Mouse (Mus musculus): ENCODE results near the gene Gm5431. TPM values are rescaled to one million over a fixed set of nuclear protein-coding genes. Genes with fewer than 3 reads are reported as not detected.

The Gm5431 gene
- total RNA-seq, 2 experiments from 2014 or later = 0.21 to 0.35 TPM

DNA sequence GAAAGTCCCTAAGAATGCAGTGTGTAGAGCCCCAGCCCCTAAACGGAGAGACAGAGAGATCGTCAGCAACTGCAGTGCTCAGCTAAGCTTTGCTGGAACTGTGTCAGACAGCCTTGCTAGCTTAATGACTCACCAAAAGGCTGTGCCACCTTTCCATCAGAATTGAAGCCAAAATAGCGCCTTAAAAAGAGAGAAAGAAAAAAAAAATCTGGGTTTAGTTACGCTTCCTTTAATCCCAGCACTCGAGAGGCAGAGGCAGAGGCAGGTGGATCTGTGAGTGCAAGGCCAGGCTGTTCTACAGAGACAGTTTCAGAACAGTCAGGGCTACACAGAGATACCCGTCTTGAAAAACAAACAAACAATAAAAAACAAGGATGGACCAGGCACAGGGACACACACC, 57.7 kb downstream of the Gm5431 start:
- intact Hi-C loops (cut with DNase I; ENCODE audit: low total_unique reads) = no loop called here
- no peak for DNase-seq

- intact Hi-C loops (cut with DNase I; ENCODE audit: low total_unique reads) = no loop called here
Observed at GRCm38 (mm10) chr11:48843202-48843601, 58.8 kb downstream of the Gm5431 start.

GRCm38 (mm10) chr11:48842378-48842792, 59.6 kb downstream of the Gm5431 start:
- no peak for DNase-seq
- intact Hi-C loops (cut with DNase I; ENCODE audit: low total_unique reads) = no loop called here

More at GRCm38 (mm10) chr11:48843202-48843601, 58.8 kb downstream of the Gm5431 start:
- no peak for DNase-seq

DNA sequence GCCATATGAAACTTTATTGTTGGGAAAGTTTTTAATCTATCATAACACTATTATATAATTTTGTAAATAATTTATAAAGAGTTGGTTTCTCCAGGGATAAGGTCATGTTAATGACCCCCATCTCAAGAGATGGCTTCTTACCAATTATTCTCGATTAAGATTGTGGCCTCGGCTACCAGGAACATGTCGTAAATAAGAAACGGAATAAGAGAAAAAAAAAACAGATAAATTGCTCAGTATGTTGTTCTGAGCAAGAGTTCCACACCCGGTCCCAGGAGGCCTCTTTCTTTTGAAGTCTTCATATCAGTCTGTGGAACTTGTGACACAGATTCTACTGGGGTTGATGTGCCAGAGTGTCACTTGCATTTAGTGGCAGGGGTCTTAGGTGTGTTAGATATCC, 60.8 kb downstream of the Gm5431 start:
- DNase-seq = no peak
- intact Hi-C loops (cut with DNase I; ENCODE audit: low total_unique reads) = no loop called here

- intact Hi-C loops (cut with DNase I; ENCODE audit: low total_unique reads) = no loop called here
- no peak for DNase-seq
Observed at GRCm38 (mm10) chr11:48840805-48841204, 61.2 kb downstream of the Gm5431 start.

GRCm38 (mm10) chr11:48838879-48839680, 62.9 kb downstream of the Gm5431 start:
- no peak for DNase-seq
- intact Hi-C loops (cut with DNase I; ENCODE audit: low total_unique reads) = no loop called here

- intact Hi-C loops (cut with DNase I; ENCODE audit: low total_unique reads) = no loop called here
- no peak for DNase-seq
Observed at GRCm38 (mm10) chr11:48838181-48838797, 63.7 kb downstream of the Gm5431 start.

Other genes with a start within 250 kb of the Gm5431 start
- 100 to 1,000 TPM; 392 to 429 TPM for gene Rack1, start 101.9 kb downstream of the Gm5431 start, total RNA-seq (2021)
- gene Trim41, start 84.9 kb downstream of the Gm5431 start, total RNA-seq (2021) = 10 to 100 TPM; 16.3 to 21.0 TPM
- 100 to 1,000 TPM in 1 of 2 experiments, 10 to 100 TPM in 1; 93.7 to 106 TPM for gene Trim7, start 76.1 kb downstream of the Gm5431 start, total RNA-seq (2021)
- gene Gm12184, start 75.6 kb downstream of the Gm5431 start, total RNA-seq (2021) = 1 to 10 TPM; 2.7 to 3.0 TPM
- 1 to 10 TPM; 6.1 to 7.0 TPM for gene Irgm1, start 30.5 kb downstream of the Gm5431 start, total RNA-seq (2021)
- gene Psme2b, start 44.0 kb upstream of the Gm5431 start, total RNA-seq (2021) = 1 to 10 TPM in 1 of 2 experiments, under 1 TPM in 1; 0.82 to 1.2 TPM
- gene Olfr56, start 76.7 kb upstream of the Gm5431 start, total RNA-seq (2021) = not detected
- gene 9930111J21Rik1, start 77.2 kb upstream of the Gm5431 start, total RNA-seq (2021) = 1 to 10 TPM in 1 of 2 experiments, under 1 TPM in 1; 0.90 to 1.0 TPM
- under 1 TPM; 0.13 to 0.47 TPM for gene Gm12185, start 90.0 kb upstream of the Gm5431 start, total RNA-seq (2021)
- gene Tgtp1, start 92.0 kb upstream of the Gm5431 start, total RNA-seq (2021) = under 1 TPM in 1 of 2 experiments, not detected in 1; 0.14 TPM
- 1 to 10 TPM; 1.0 to 1.4 TPM for gene 9930111J21Rik2, start 149.0 kb upstream of the Gm5431 start, total RNA-seq (2021)
- not detected for gene Tgtp2, start 162.0 kb upstream of the Gm5431 start, total RNA-seq (2021)
- gene Ifi47, start 174.4 kb upstream of the Gm5431 start, total RNA-seq (2021) = 1 to 10 TPM in 1 of 2 experiments, under 1 TPM in 1; 0.93 to 1.5 TPM
- under 1 TPM in 1 of 2 experiments, not detected in 1; 0.04 TPM for gene Olfr1396, start 212.7 kb upstream of the Gm5431 start, total RNA-seq (2021)
- not detected for gene Olfr1395, start 240.1 kb upstream of the Gm5431 start, total RNA-seq (2021)

Measured in gastrocnemius, postnatal 14 days (tissue).